ENCODE assay signal across 20 mouse cellular contexts in the genomic region with DNA sequence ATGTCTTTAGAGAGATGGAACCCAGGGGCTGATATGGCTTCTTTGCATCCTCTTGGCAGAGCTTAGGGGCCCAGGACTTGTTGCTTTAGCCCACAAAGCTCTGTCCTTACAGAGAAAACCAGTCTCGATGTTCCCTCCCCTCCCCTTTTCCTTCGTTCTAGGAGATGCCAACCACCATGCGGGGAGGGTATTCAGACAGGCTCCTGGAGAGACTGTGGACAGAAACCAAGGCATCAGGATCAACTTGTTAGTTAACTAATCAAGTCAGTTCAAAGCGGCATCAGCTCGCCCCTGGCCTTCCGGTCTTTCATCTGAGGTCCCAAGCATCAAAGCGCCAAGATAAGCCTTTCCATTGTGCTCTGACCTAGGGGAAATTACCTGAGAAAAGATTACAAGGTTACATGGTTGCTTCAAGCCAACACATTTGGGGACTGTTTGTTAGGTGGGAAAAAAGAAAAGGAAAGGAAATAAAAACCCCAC. TPM values are rescaled to one million over a fixed set of nuclear protein-coding genes. Genes with fewer than 3 reads are reported as not detected.
DNase-seq lines count a peak whose midpoint lies in the region; ATAC-seq lines count a peak whose summit lies in the region.
"Had no signal": no experiment of that assay in that cellular context is flagged by ENCODE, and none has a peak within 500 bp of the region (broad histone marks: within the 10 kb centered on the region; RNA-seq: fewer than 3 reads in every experiment).

No protein-coding gene starts in this region.

- peaks cover 73% of the 10 kb centered on the region for H3K4me1 ChIP-seq in midbrain, embryonic 10.5 days
- peaks cover 43% of the 10 kb centered on the region for H3K4me1 ChIP-seq in midbrain, embryonic 16.5 days (ENCODE audit: control insufficient read depth, insufficient read depth, low read length)
- peaks cover 61% of the 10 kb centered on the region for H3K4me1 ChIP-seq in embryonic facial prominence, embryonic 10.5 days

- intact Hi-C loops in heart, postnatal 36 days (cut with DNase I) = loop anchor here (5.0 to 10.0 kb wide), 2 partner anchors 480 to 1298 kb away; a partner anchor contains a TSS

- H3K9ac ChIP-seq in midbrain, embryonic 16.5 days (ENCODE audit: low read depth, low read length) = no peak overlapping the region
- H3K9ac ChIP-seq: embryonic facial prominence, embryonic 12.5 days; forebrain, embryonic 13.5 days; forebrain, postnatal 0 days; hindbrain, embryonic 14.5 days had no signal

- H3K27ac ChIP-seq in midbrain, embryonic 10.5 days (replicated peaks) = peak overlapping the region; percentile 68
- no peak overlapping the region for H3K27ac ChIP-seq in midbrain, embryonic 16.5 days (ENCODE audit: low read length)
- peak overlapping the region; percentile 67 for H3K27ac ChIP-seq in embryonic facial prominence, embryonic 10.5 days (replicated peaks)
- H3K27ac ChIP-seq: embryonic facial prominence, embryonic 12.5 days; forebrain, embryonic 13.5 days; heart, embryonic 13.5 days had no signal

- no peaks in the 10 kb centered on the region; the same call in 1 of the 2 replicates for H3K27me3 ChIP-seq in midbrain, embryonic 10.5 days (ENCODE audit: low read depth, poor library complexity, severe bottlenecking)
- H3K27me3 ChIP-seq in midbrain, embryonic 16.5 days (ENCODE audit: control insufficient read depth, insufficient read depth, low read depth, low read length) = no peaks in the 10 kb centered on the region
- no peaks in the 10 kb centered on the region for H3K27me3 ChIP-seq in embryonic facial prominence, embryonic 10.5 days (replicated peaks; ENCODE audit: low read depth, poor library complexity, severe bottlenecking)
- H3K27me3 ChIP-seq: CH12.LX; embryonic facial prominence, embryonic 12.5 days; heart, embryonic 13.5 days had no signal

- DNase-seq in heart, adult 11 months = peak; percentile 81
- DNase-seq in heart, postnatal 36 days = no peak
- peak; percentile 21 for DNase-seq in midbrain, embryonic 10.5 days (ENCODE audit: low spot score)
- DNase-seq in embryonic facial prominence, embryonic 10.5 days (ENCODE audit: low spot score) = peak; percentile 19
- no peak for DNase-seq in adrenal gland, postnatal 14 days
- DNase-seq in kidney, postnatal 36 days = no peak
- DNase-seq: adrenal gland, postnatal 10 days; cerebellum, adult 11-12 months; cerebellum, adult 9-10 months; cerebellum, postnatal 25 days; forebrain, postnatal 0 days; gastrocnemius, postnatal 14 days had no signal

- WGBS in midbrain, embryonic 10.5 days = 7% methylated on average over 7 of the region's 7 CpGs
- 20% methylated on average over 7 of the region's 7 CpGs for WGBS in midbrain, embryonic 16.5 days
- 11% methylated on average over 7 of the region's 7 CpGs for WGBS in embryonic facial prominence, embryonic 10.5 days

- no peaks in the 10 kb centered on the region for H3K36me3 ChIP-seq in midbrain, embryonic 10.5 days
- H3K36me3 ChIP-seq in midbrain, embryonic 16.5 days (ENCODE audit: control insufficient read depth, insufficient read depth, low read length) = no peaks in the 10 kb centered on the region
- no peaks in the 10 kb centered on the region for H3K36me3 ChIP-seq in embryonic facial prominence, embryonic 10.5 days (replicated peaks)
- H3K36me3 ChIP-seq: embryonic facial prominence, embryonic 12.5 days; heart, embryonic 13.5 days had no signal

- ATAC-seq in midbrain, embryonic 16.5 days = no peak
- ATAC-seq: forebrain, embryonic 13.5 days; forebrain, postnatal 0 days; intestine, embryonic 16.5 days; Patski had no signal

- H3K9me3 ChIP-seq in midbrain, embryonic 10.5 days (replicated peaks) = no peaks in the 10 kb centered on the region
- no peaks in the 10 kb centered on the region for H3K9me3 ChIP-seq in midbrain, embryonic 16.5 days (replicated peaks; ENCODE audit: control insufficient read depth, low read length, poor library complexity, severe bottlenecking)
- no peaks in the 10 kb centered on the region for H3K9me3 ChIP-seq in embryonic facial prominence, embryonic 10.5 days
- H3K9me3 ChIP-seq: embryonic facial prominence, embryonic 12.5 days; forebrain, embryonic 13.5 days; heart, embryonic 13.5 days had no signal

- no peak overlapping the region for H3K4me3 ChIP-seq in midbrain, embryonic 10.5 days
- no peak overlapping the region for H3K4me3 ChIP-seq in midbrain, embryonic 16.5 days (ENCODE audit: low read depth, low read length)
- no peak overlapping the region for H3K4me3 ChIP-seq in embryonic facial prominence, embryonic 10.5 days
- H3K4me3 ChIP-seq: embryonic facial prominence, embryonic 12.5 days; forebrain, embryonic 13.5 days; heart, embryonic 13.5 days had no signal

- no peak overlapping the region for H3K4me2 ChIP-seq in midbrain, embryonic 16.5 days (ENCODE audit: low read length)
- H3K4me2 ChIP-seq: forebrain, embryonic 13.5 days had no signal

RNA-seq across cellular contexts. Expression of a gene that starts 2.0 kb away (rescaled TPM):
- total RNA-seq in heart, postnatal 36 days (2021) = 10 to 100 TPM in 1 of 2 experiments, 1 to 10 TPM in 1; 7.1 to 10.1 TPM
- polyA plus RNA-seq in midbrain, embryonic 10.5 days (2016; fragmentation: Nextera tagmentation; extraction: Ambion mirVana) = 25.3 and 25.7 TPM in 2 replicates
- polyA plus RNA-seq in midbrain, embryonic 16.5 days (2015; fragmentation: Nextera tagmentation; extraction: Ambion mirVana) = 17.9 and 20.6 TPM in 2 replicates
- 69.0 and 70.1 TPM in 2 replicates for polyA plus RNA-seq in embryonic facial prominence, embryonic 10.5 days (2016; fragmentation: Nextera tagmentation; extraction: Ambion mirVana)
- 5.3 and 5.7 TPM in 2 replicates for total RNA-seq in adrenal gland, postnatal 14 days (2021)
- polyA plus RNA-seq: Patski had no signal

Comparison
In these comparisons a context has a peak if more than half of its experiments do, and no peak if none do; other contexts are left out.
1. DNase-seq: peak in heart, adult 11 months (single experiment), midbrain, embryonic 10.5 days (single experiment) and embryonic facial prominence, embryonic 10.5 days (single experiment); none in heart, postnatal 36 days (0 of 2), adrenal gland, postnatal 14 days (single experiment) and kidney, postnatal 36 days (0 of 2).